Mouse (Mus musculus) liver, embryonic 14 days (tissue): ENCODE measurements around the gene Rps6kl1. TPM values are rescaled to one million over a fixed set of nuclear protein-coding genes. Genes with fewer than 3 reads are reported as not detected.

ENCODE experiments used
- polyA plus RNA-seq: library from polyadenylated mRNA; depleted of rRNA; stranded (reverse); fragments of >200 nt; gene quantifications from 2 replicates; pipeline ENCODE4 v1.2.3, GENCODE M21; 2012; rRNA removed

Rps6kl1 gene
- 0.25 and 0.36 TPM in 2 replicates for polyA plus RNA-seq

GRCm38 (mm10) chr12:85151002-85151774 is at the start of gene Rps6kl1:
Gene Rps6kl1, minus strand, starts transcription at chr12:85151264.

GRCm38 (mm10) chr12:85177740-85178239 is 26.7 kb upstream of the Rps6kl1 start, which contains the start of gene Pgf:
Gene Pgf, minus strand, starts transcription at chr12:85177790.

GRCm38 (mm10) chr12:85110698-85111592 is 40.1 kb downstream of the Rps6kl1 start, which contains the start of the genes Prox2 and Dlst:
Gene Prox2, minus strand, starts transcription at chr12:85110759.
Gene Dlst, plus strand, starts transcription at chr12:85110833.

Other genes starting within 250 kb of the Rps6kl1 start
- 98.4 and 99.3 TPM in 2 replicates for gene Fcf1, start 180.4 kb downstream of the Rps6kl1 start, polyA plus RNA-seq
- 14.9 and 16.6 TPM in 2 replicates for gene Arel1, start 180.4 kb downstream of the Rps6kl1 start, polyA plus RNA-seq
- gene Ylpm1, start 154.9 kb downstream of the Rps6kl1 start, polyA plus RNA-seq, result 9.4 and 10.5 TPM in 2 replicates
- gene Prox2, start 40.5 kb downstream of the Rps6kl1 start, polyA plus RNA-seq, result 1.2 and 1.5 TPM in 2 replicates
- gene Dlst, start 40.4 kb downstream of the Rps6kl1 start, polyA plus RNA-seq, result 75.3 and 82.3 TPM in 2 replicates
- gene Pgf, start 26.5 kb upstream of the Rps6kl1 start, polyA plus RNA-seq, result 0.22 and 0.31 TPM in 2 replicates
- gene Eif2b2, start 68.2 kb upstream of the Rps6kl1 start, polyA plus RNA-seq, result 45.4 and 47.4 TPM in 2 replicates
- gene Mlh3, start 119.3 kb upstream of the Rps6kl1 start, polyA plus RNA-seq, result 2.0 TPM in 2 replicates
- gene Acyp1, start 137.2 kb upstream of the Rps6kl1 start, polyA plus RNA-seq, result 25.4 and 28.4 TPM in 2 replicates
- gene Zc2hc1c, start 137.3 kb upstream of the Rps6kl1 start, polyA plus RNA-seq, result 0.03 and 0.05 TPM in 2 replicates
- gene Nek9, start 188.1 kb upstream of the Rps6kl1 start, polyA plus RNA-seq, result 8.3 and 9.8 TPM in 2 replicates
- gene Tmed10, start 223.6 kb upstream of the Rps6kl1 start, polyA plus RNA-seq, result 62.8 and 72.6 TPM in 2 replicates